Mouse (Mus musculus) CH12F3 (cell line): ENCODE results near the gene Atxn1.

Experiments
- in situ Hi-C: fragments of 300-500 bp; cut with MboI; formaldehyde crosslinking; loops from 2 replicates; pipeline ENCODE4 v1.14.3; 2020; ENCODE audit warnings: low sequenced_read_pairs

The Atxn1 gene

GRCm38 (mm10) chr13:45868886-45869285, 95.9 kb downstream of the Atxn1 start:
- in situ Hi-C loops, result no loop called here

- in situ Hi-C loops, result no loop called here
Measured at GRCm38 (mm10) chr13:45867273-45867672, 97.5 kb downstream of the Atxn1 start.

GRCm38 (mm10) chr13:45866615-45867245, 98.1 kb downstream of the Atxn1 start:
- in situ Hi-C loops, result no loop called here

GRCm38 (mm10) chr13:45865620-45866019, 99.2 kb downstream of the Atxn1 start:
- in situ Hi-C loops, result no loop called here

GRCm38 (mm10) chr13:45863779-45864178, 101.0 kb downstream of the Atxn1 start:
- in situ Hi-C loops, result no loop called here

- in situ Hi-C loops, result no loop called here
Measured at GRCm38 (mm10) chr13:45861885-45862605, 102.8 kb downstream of the Atxn1 start.

GRCm38 (mm10) chr13:45861098-45861580, 103.7 kb downstream of the Atxn1 start:
- in situ Hi-C loops, result no loop called here

- in situ Hi-C loops, result no loop called here
Measured at GRCm38 (mm10) chr13:45859081-45859709, 105.6 kb downstream of the Atxn1 start.

GRCm38 (mm10) chr13:45857416-45857815, 107.4 kb downstream of the Atxn1 start:
- in situ Hi-C loops, result no loop called here

- in situ Hi-C loops, result no loop called here
Measured at GRCm38 (mm10) chr13:45854531-45854930, 110.3 kb downstream of the Atxn1 start.

GRCm38 (mm10) chr13:45853691-45854090, 111.1 kb downstream of the Atxn1 start:
- in situ Hi-C loops, result no loop called here

- in situ Hi-C loops, result no loop called here
Measured at GRCm38 (mm10) chr13:45852288-45852687, 112.5 kb downstream of the Atxn1 start.

GRCm38 (mm10) chr13:45851746-45852145, 113.1 kb downstream of the Atxn1 start:
- in situ Hi-C loops, result no loop called here

GRCm38 (mm10) chr13:45851156-45851555, 113.7 kb downstream of the Atxn1 start:
- in situ Hi-C loops, result no loop called here

GRCm38 (mm10) chr13:45850181-45850974, 114.4 kb downstream of the Atxn1 start:
- in situ Hi-C loops, result no loop called here

- in situ Hi-C loops, result no loop called here
Measured at GRCm38 (mm10) chr13:45849145-45850023, 115.4 kb downstream of the Atxn1 start.

- in situ Hi-C loops, result no loop called here
Measured at GRCm38 (mm10) chr13:45842511-45843055, 122.2 kb downstream of the Atxn1 start.

GRCm38 (mm10) chr13:45839901-45840300, 124.9 kb downstream of the Atxn1 start:
- in situ Hi-C loops, result no loop called here

- in situ Hi-C loops, result no loop called here
Measured at GRCm38 (mm10) chr13:45837609-45838220, 127.1 kb downstream of the Atxn1 start.
